ENCODE assay signal across 31 mouse cellular contexts in the genomic region with DNA sequence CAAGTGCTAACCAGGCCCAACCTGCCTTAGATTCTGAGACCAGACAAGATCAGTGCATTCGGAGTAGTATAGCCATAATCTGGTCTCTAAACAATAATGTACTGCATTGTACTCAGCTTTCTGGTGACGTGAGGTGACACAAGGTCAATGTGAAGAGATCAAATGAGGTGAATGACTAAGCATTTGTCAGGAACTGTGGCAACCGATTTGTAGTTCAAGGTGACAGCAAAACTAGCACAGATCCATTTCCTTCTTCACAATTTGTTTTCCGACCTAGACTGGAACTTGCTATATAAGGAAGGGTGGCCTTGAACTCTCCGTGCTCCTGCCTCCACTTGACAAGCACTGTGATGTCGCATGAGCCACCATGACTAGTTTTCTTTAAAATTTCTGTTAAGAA. TPM values are rescaled to one million over a fixed set of nuclear protein-coding genes. Genes with fewer than 3 reads are reported as not detected.
A peak's percentile ranks its signal among the peaks of the same experiment; 100 is the strongest.
DNase-seq lines count a peak whose midpoint lies in the region; ATAC-seq and TF ChIP-seq lines count a peak whose summit lies in the region.
"Had no signal": no experiment of that assay in that cellular context is flagged by ENCODE, and none has a peak within 500 bp of the region (broad histone marks: within the 10 kb centered on the region; RNA-seq: fewer than 3 reads in every experiment).

No protein-coding gene starts in this region.

- no peak overlapping the region for H3K9ac ChIP-seq in liver, adult 2 months (ENCODE audit: low read depth, low read length)
- H3K9ac ChIP-seq: embryonic facial prominence, embryonic 13.5 days; forebrain, embryonic 15.5 days; heart, embryonic 12.5 days; hindbrain, embryonic 13.5 days; kidney, embryonic 15.5 days; limb, embryonic 13.5 days; liver, embryonic 13.5 days had no signal

- no peak for TF ChIP-seq POLR2A in liver, adult 2 months (IDR thresholded peaks at IDR 0.05; ENCODE audit: extremely low read depth, insufficient read depth, low read length)

- H3K79me2 ChIP-seq in liver, adult 2 months (ENCODE audit: control insufficient read depth, insufficient read depth, low read length) = no peaks in the 10 kb centered on the region

- 0 out of 2 replicates have a peak, but pooled peaks have one; percentile 11 for ATAC-seq in granulocyte monocyte progenitor cell, adult 5-6 weeks (replicated peaks; ENCODE audit: poor library complexity, severe bottlenecking)
- ATAC-seq: CD4-positive, CD25-positive, alpha-beta regulatory T cell, adult 4 months; forebrain, embryonic 15.5 days; intestine, embryonic 16.5 days; lung, postnatal 0 days; midbrain, embryonic 16.5 days had no signal

- TF ChIP-seq CTCF in liver, adult 2 months (IDR thresholded peaks at IDR 0.05; ENCODE audit: low read depth, low read length) = no peak

- H3K27ac ChIP-seq in liver, adult 2 months (replicated peaks; ENCODE audit: insufficient read depth, low read depth, low read length) = no peak overlapping the region
- H3K27ac ChIP-seq: embryonic facial prominence, embryonic 13.5 days; forebrain, embryonic 10.5 days; forebrain, embryonic 15.5 days; gastrocnemius, adult 2 months; heart, adult 2 months; hindbrain, embryonic 13.5 days; kidney, embryonic 15.5 days; left cerebral cortex, adult 2 months; limb, embryonic 13.5 days; liver, embryonic 13.5 days; macrophage had no signal

- peak; percentile 79 for DNase-seq in liver, adult 2 months (ENCODE audit: extremely low read depth, low read depth, low spot score)
- DNase-seq in liver = no peak
- DNase-seq in adrenal gland, adult 8-10 months = peak; percentile 50
- DNase-seq in left cerebral cortex, postnatal 14 days (ENCODE audit: low spot score in 2 of 2) = no peak
- no peak for DNase-seq in kidney, adult 18-20 months
- DNase-seq in lung, postnatal 10 days = no peak
- DNase-seq: cerebellum, postnatal 10 days; gastrocnemius, adult 2 months; gastrocnemius, postnatal 36 days; heart, adult 2 months; heart, postnatal 4 days; kidney, postnatal 25 days; liver, embryonic 13.5 days; lung, adult 18-20 months; right cerebral cortex, postnatal 4 days; thymus, adult 2 months; thymus, postnatal 36 days had no signal

- intact Hi-C loops in left cerebral cortex, postnatal 14 days (cut with DNase I) = no loop called here

- WGBS in liver, adult 2 months = 22% methylated on average over 6 of the region's 6 CpGs

- no peaks in the 10 kb centered on the region for H3K27me3 ChIP-seq in liver, adult 2 months (ENCODE audit: control insufficient read depth, insufficient read depth, low read length)
- H3K27me3 ChIP-seq: embryonic facial prominence, embryonic 13.5 days; forebrain, embryonic 15.5 days; heart, embryonic 12.5 days; hindbrain, embryonic 13.5 days; kidney, embryonic 15.5 days; limb, embryonic 13.5 days; liver, embryonic 13.5 days had no signal

- peaks cover 9% of the 10 kb centered on the region for H3K4me1 ChIP-seq in liver, adult 2 months (ENCODE audit: control insufficient read depth, insufficient read depth, low read length)

- H3K36me3 ChIP-seq in liver, adult 2 months (ENCODE audit: control insufficient read depth, insufficient read depth, low read length) = no peaks in the 10 kb centered on the region
- H3K36me3 ChIP-seq: embryonic facial prominence, embryonic 13.5 days; forebrain, embryonic 10.5 days; forebrain, embryonic 15.5 days; heart, embryonic 12.5 days; hindbrain, embryonic 13.5 days; kidney, embryonic 15.5 days; limb, embryonic 13.5 days; liver, embryonic 13.5 days had no signal

- no peak overlapping the region for H3K4me3 ChIP-seq in liver, adult 2 months (ENCODE audit: insufficient read depth, low read depth, low read length)
- H3K4me3 ChIP-seq: embryonic facial prominence, embryonic 13.5 days; forebrain, embryonic 10.5 days; forebrain, embryonic 15.5 days; gastrocnemius, adult 2 months; heart, adult 2 months; heart, embryonic 12.5 days; hindbrain, embryonic 13.5 days; kidney, embryonic 15.5 days; left cerebral cortex, adult 2 months; limb, embryonic 13.5 days; liver, embryonic 13.5 days had no signal

RNA-seq across cellular contexts. Expression of a gene that starts 55.8 kb away (rescaled TPM):
- total RNA-seq in liver, adult 2 months (2014; rRNA removed) = 1.9 and 3.8 TPM in 2 replicates
- polyA plus RNA-seq in liver, adult 2 months (2012; rRNA removed) = 0.95 and 1.0 TPM in 2 replicates
- 10 to 100 TPM; 14.8 to 29.9 (median 22.3) TPM for total RNA-seq in adrenal gland, adult 8-10 months (2022)
- total RNA-seq in granulocyte monocyte progenitor cell, adult 5-6 weeks (2014; fragmentation: Nextera tagmentation) = 2.4 and 3.6 TPM in 2 replicates
- 1.3 and 1.7 TPM in 2 replicates for total RNA-seq in granulocyte monocyte progenitor cell, adult 5-6 weeks (2017)
- total RNA-seq in left cerebral cortex, postnatal 14 days (2021) = 1 to 10 TPM; 2.9 to 3.9 TPM

Comparison
In these comparisons a context has a peak if more than half of its experiments do, and no peak if none do; other contexts are left out.
1. DNase-seq: peak in liver, adult 2 months (single experiment) and adrenal gland, adult 8-10 months (single experiment); none in liver (single experiment), left cerebral cortex, postnatal 14 days (0 of 2), kidney, adult 18-20 months (single experiment) and lung, postnatal 10 days (single experiment).